Comparison of ENCODE assay signal across 27 mouse cellular contexts in genomic region chr8:80037644-80038253, GRCm38 (mm10). TPM values are rescaled to one million over a fixed set of nuclear protein-coding genes. Genes with fewer than 3 reads are reported as not detected.
A peak's percentile ranks its signal among the peaks of the same experiment; 100 is the strongest.
DNase-seq lines count a peak whose midpoint lies in the region; ATAC-seq lines count a peak whose summit lies in the region.
"Had no signal": no experiment of that assay in that cellular context is flagged by ENCODE, and none has a peak within 500 bp of the region (broad histone marks: within the 10 kb centered on the region; RNA-seq: fewer than 3 reads in every experiment).

No protein-coding gene starts in this region.

- no peaks in the 10 kb centered on the region for H3K4me1 ChIP-seq in hindbrain, embryonic 11.5 days (replicated peaks; ENCODE audit: control insufficient read depth, insufficient read depth, low read length)
- no peaks in the 10 kb centered on the region for H3K4me1 ChIP-seq in hindbrain, embryonic 16.5 days (ENCODE audit: control insufficient read depth, insufficient read depth, low read depth, low read length)
- H3K4me1 ChIP-seq in midbrain, embryonic 10.5 days = peaks cover 30% of the 10 kb centered on the region
- H3K4me1 ChIP-seq in midbrain, embryonic 14.5 days (ENCODE audit: control insufficient read depth, insufficient read depth, low read length) = no peaks in the 10 kb centered on the region
- H3K4me1 ChIP-seq: forebrain, embryonic 13.5 days; heart, embryonic 15.5 days; liver, embryonic 13.5 days; neural tube, embryonic 13.5 days had no signal

- H3K4me2 ChIP-seq in hindbrain, embryonic 11.5 days (replicated peaks; ENCODE audit: low read depth, low read length) = no peak overlapping the region
- no peak overlapping the region for H3K4me2 ChIP-seq in hindbrain, embryonic 16.5 days (ENCODE audit: low read length)
- H3K4me2 ChIP-seq in midbrain, embryonic 14.5 days (ENCODE audit: low read length) = no peak overlapping the region
- H3K4me2 ChIP-seq: embryonic facial prominence, embryonic 12.5 days; forebrain, embryonic 13.5 days; heart, embryonic 15.5 days; liver, embryonic 13.5 days; midbrain, embryonic 13.5 days; neural tube, embryonic 13.5 days had no signal

- no peak overlapping the region for H3K4me3 ChIP-seq in hindbrain, embryonic 11.5 days (ENCODE audit: low read depth, low read length)
- no peak overlapping the region for H3K4me3 ChIP-seq in hindbrain, embryonic 16.5 days (ENCODE audit: low read length)
- no peak overlapping the region for H3K4me3 ChIP-seq in midbrain, embryonic 10.5 days
- H3K4me3 ChIP-seq in midbrain, embryonic 14.5 days (replicated peaks; ENCODE audit: low read depth, low read length) = no peak overlapping the region
- H3K4me3 ChIP-seq: embryonic facial prominence, embryonic 12.5 days; forebrain, embryonic 13.5 days; heart, embryonic 15.5 days; layer of hippocampus, adult 2 months; liver, embryonic 13.5 days; midbrain, embryonic 13.5 days; neural tube, embryonic 13.5 days had no signal

- peak; percentile 74 to 85 for DNase-seq in cerebellum, postnatal 10 days
- DNase-seq in hindbrain, embryonic 11.5 days (ENCODE audit: low spot score) = no peak
- peak; percentile 23 for DNase-seq in midbrain, embryonic 10.5 days (ENCODE audit: low spot score)
- no peak for DNase-seq in midbrain, embryonic 14.5 days
- peak; percentile 33 for DNase-seq in embryo, embryonic 11 days
- no peak for DNase-seq in adrenal gland, adult 2 months
- DNase-seq: adrenal gland, postnatal 25 days; cerebellum, postnatal 36 days; gastrocnemius, postnatal 36 days; heart, postnatal 36 days; kidney, postnatal 10 days; liver, embryonic 13.5 days; lung, adult 2 months; lung, postnatal 14 days; thymus, postnatal 14 days had no signal

- H3K27me3 ChIP-seq in hindbrain, embryonic 11.5 days (ENCODE audit: control insufficient read depth, insufficient read depth, low read length) = no peaks in the 10 kb centered on the region
- H3K27me3 ChIP-seq in hindbrain, embryonic 16.5 days (replicated peaks; ENCODE audit: control insufficient read depth, insufficient read depth, low read length) = no peaks in the 10 kb centered on the region
- peaks cover 23% of the 10 kb centered on the region for H3K27me3 ChIP-seq in midbrain, embryonic 10.5 days (ENCODE audit: low read depth, poor library complexity, severe bottlenecking)
- H3K27me3 ChIP-seq in midbrain, embryonic 14.5 days (ENCODE audit: control insufficient read depth, insufficient read depth, low read length) = no peaks in the 10 kb centered on the region
- H3K27me3 ChIP-seq: embryonic facial prominence, embryonic 12.5 days; forebrain, embryonic 13.5 days; heart, embryonic 15.5 days; liver, embryonic 13.5 days; neural tube, embryonic 13.5 days had no signal

- 26% methylated on average over 4 of the region's 4 CpGs for WGBS in hindbrain, embryonic 11.5 days
- 28% methylated on average over 4 of the region's 4 CpGs for WGBS in hindbrain, embryonic 16.5 days
- WGBS in midbrain, embryonic 10.5 days = 27% methylated on average over 4 of the region's 4 CpGs
- 24% methylated on average over 4 of the region's 4 CpGs for WGBS in midbrain, embryonic 14.5 days

- H3K9ac ChIP-seq in hindbrain, embryonic 11.5 days (ENCODE audit: low read depth, low read length) = no peak overlapping the region
- no peak overlapping the region for H3K9ac ChIP-seq in hindbrain, embryonic 16.5 days (ENCODE audit: low read depth, low read length)
- no peak overlapping the region for H3K9ac ChIP-seq in midbrain, embryonic 14.5 days (replicated peaks; ENCODE audit: low read length)
- H3K9ac ChIP-seq: embryonic facial prominence, embryonic 12.5 days; forebrain, embryonic 13.5 days; heart, embryonic 15.5 days; liver, embryonic 13.5 days; midbrain, embryonic 13.5 days; neural tube, embryonic 13.5 days had no signal

- H3K27ac ChIP-seq in hindbrain, embryonic 11.5 days (ENCODE audit: low read depth, low read length) = no peak overlapping the region
- no peak overlapping the region for H3K27ac ChIP-seq in hindbrain, embryonic 16.5 days (ENCODE audit: low read depth, low read length)
- no peak overlapping the region for H3K27ac ChIP-seq in midbrain, embryonic 10.5 days (replicated peaks)
- H3K27ac ChIP-seq in midbrain, embryonic 14.5 days (replicated peaks; ENCODE audit: low read depth, low read length) = no peak overlapping the region
- H3K27ac ChIP-seq: embryonic facial prominence, embryonic 12.5 days; forebrain, embryonic 13.5 days; heart, embryonic 15.5 days; hindbrain, postnatal 0 days; layer of hippocampus, adult 2 months; liver, embryonic 13.5 days; midbrain, embryonic 13.5 days; neural tube, embryonic 13.5 days had no signal

- no peaks in the 10 kb centered on the region for H3K9me3 ChIP-seq in hindbrain, embryonic 11.5 days (ENCODE audit: control insufficient read depth, low read length)
- no peaks in the 10 kb centered on the region for H3K9me3 ChIP-seq in hindbrain, embryonic 16.5 days (ENCODE audit: control insufficient read depth, low read length)
- no peaks in the 10 kb centered on the region for H3K9me3 ChIP-seq in midbrain, embryonic 10.5 days (replicated peaks)
- no peaks in the 10 kb centered on the region for H3K9me3 ChIP-seq in midbrain, embryonic 14.5 days (ENCODE audit: control insufficient read depth, low read length)
- H3K9me3 ChIP-seq: embryonic facial prominence, embryonic 12.5 days; forebrain, embryonic 13.5 days; heart, embryonic 15.5 days; liver, embryonic 13.5 days; midbrain, embryonic 13.5 days; neural tube, embryonic 13.5 days had no signal

- no peak for ATAC-seq in cerebellum, adult (ENCODE audit: insufficient number of reproducible peaks, low FRiP score, low TSS enrichment)
- ATAC-seq in hindbrain, embryonic 11.5 days (ENCODE audit: low FRiP score) = peak; percentile 43; the same call in 1 of the 2 replicates
- no peak for ATAC-seq in hindbrain, embryonic 16.5 days
- no peak for ATAC-seq in midbrain, embryonic 14.5 days (ENCODE audit: low FRiP score, low TSS enrichment)
- ATAC-seq: forebrain, embryonic 13.5 days; hindbrain, postnatal 0 days; intestine, embryonic 16.5 days; midbrain, embryonic 13.5 days had no signal

- no peaks in the 10 kb centered on the region for H3K36me3 ChIP-seq in hindbrain, embryonic 11.5 days (ENCODE audit: control insufficient read depth, insufficient read depth, low read length)
- H3K36me3 ChIP-seq in hindbrain, embryonic 16.5 days (ENCODE audit: control insufficient read depth, insufficient read depth, low read length) = no peaks in the 10 kb centered on the region
- no peaks in the 10 kb centered on the region for H3K36me3 ChIP-seq in midbrain, embryonic 10.5 days
- no peaks in the 10 kb centered on the region for H3K36me3 ChIP-seq in midbrain, embryonic 14.5 days (ENCODE audit: control insufficient read depth, insufficient read depth, low read length)
- H3K36me3 ChIP-seq: embryonic facial prominence, embryonic 12.5 days; heart, embryonic 15.5 days; liver, embryonic 13.5 days; midbrain, embryonic 13.5 days; neural tube, embryonic 13.5 days had no signal

RNA-seq across cellular contexts. Expression of gene Hhip, which starts 20.1 kb away (rescaled TPM):
- 3.3 and 3.6 TPM in 2 replicates for polyA plus RNA-seq in hindbrain, embryonic 11.5 days (2014; fragmentation: Nextera tagmentation; extraction: Ambion mirVana)
- 3.0 and 3.1 TPM in 2 replicates for polyA plus RNA-seq in hindbrain, embryonic 16.5 days (2015; fragmentation: Nextera tagmentation; extraction: Ambion mirVana)
- 4.1 and 4.7 TPM in 2 replicates for polyA plus RNA-seq in midbrain, embryonic 10.5 days (2016; fragmentation: Nextera tagmentation; extraction: Ambion mirVana)
- polyA plus RNA-seq in midbrain, embryonic 14.5 days (2014; fragmentation: Nextera tagmentation; extraction: Ambion mirVana) = 1.4 and 2.4 TPM in 2 replicates
- 1 to 10 TPM; 5.7 to 6.0 TPM for total RNA-seq in adrenal gland, adult 2 months (2021)
- polyA plus RNA-seq in adrenal gland, adult 2 months (2012; rRNA removed) = 0.42 and 0.89 TPM in 2 replicates
- total RNA-seq: heart, adult 8-10 months; megakaryocyte progenitor cell, adult 5-6 weeks had no signal

Comparison
In these comparisons a context has a peak if more than half of its experiments do, and no peak if none do; other contexts are left out.
1. DNase-seq: peak in cerebellum, postnatal 10 days (2 of 2), midbrain, embryonic 10.5 days (single experiment) and embryo, embryonic 11 days (single experiment); none in hindbrain, embryonic 11.5 days (single experiment), midbrain, embryonic 14.5 days (single experiment) and adrenal gland, adult 2 months (single experiment).